Mouse (Mus musculus) ES-Bruce4 (cell line): ENCODE measurements at regions not wholly inside any gene's neighbourhood (a gene's known extent, or its start where the extent isn't known, plus 50 kb on each side); places are given as distances from the start of the nearest gene placed in this dataset.

Experiments
- H3K27ac ChIP-seq: 2 replicates; pipeline ENCODE4 v1.5.1; 2012; ENCODE audit warnings: low read length, inconsistent platforms; ENCODE audit not compliant: insufficient read depth
- H3K27me3 ChIP-seq: 2 replicates; pipeline ENCODE4 v1.6.1; 2012; ENCODE audit warnings: mild to moderate bottlenecking, low read length, inconsistent platforms; ENCODE audit not compliant: control insufficient read depth, poor library complexity, insufficient read depth, severe bottlenecking
- H3K36me3 ChIP-seq: 2 replicates; pipeline ENCODE4 v1.6.1; 2012; ENCODE audit warnings: inconsistent platforms, mild to moderate bottlenecking, low read length, moderate library complexity; ENCODE audit not compliant: control insufficient read depth, poor library complexity, insufficient read depth, severe bottlenecking
- H3K4me1 ChIP-seq: one replicate; pipeline ENCODE4 v1.8.1; 2011; ENCODE audit warnings: low read length; ENCODE audit not compliant: control insufficient read depth, insufficient read depth
- H3K4me3 ChIP-seq: 2 replicates; pipeline ENCODE4 v1.5.1; 2011; ENCODE audit warnings: low read depth, mild to moderate bottlenecking, low read length
- H3K9ac ChIP-seq: 2 replicates; pipeline ENCODE4 v1.6.1; 2012; ENCODE audit warnings: low read depth, mild to moderate bottlenecking, inconsistent platforms; ENCODE audit not compliant: poor library complexity, severe bottlenecking
- H3K9me3 ChIP-seq: replicated peaks from 2 replicates; pipeline ENCODE4 v1.6.1; 2012; ENCODE audit warnings: mild to moderate bottlenecking, low read length, inconsistent platforms; ENCODE audit not compliant: control insufficient read depth, poor library complexity, insufficient read depth, severe bottlenecking
- CTCF ChIP-seq: IDR thresholded peaks from one replicate; pipeline ENCODE4 v1.8.1; 2011; ENCODE audit warnings: low read depth, low read length
- EP300 ChIP-seq: IDR thresholded peaks from 2 replicates; pipeline ENCODE4 v1.6.1; 2011; ENCODE audit warnings: low read depth, low read length; ENCODE audit not compliant: insufficient read depth
- POLR2A ChIP-seq: IDR thresholded peaks from one replicate; pipeline ENCODE4 v1.8.1; 2011; ENCODE audit warnings: low read length; ENCODE audit not compliant: insufficient read depth

DNA sequence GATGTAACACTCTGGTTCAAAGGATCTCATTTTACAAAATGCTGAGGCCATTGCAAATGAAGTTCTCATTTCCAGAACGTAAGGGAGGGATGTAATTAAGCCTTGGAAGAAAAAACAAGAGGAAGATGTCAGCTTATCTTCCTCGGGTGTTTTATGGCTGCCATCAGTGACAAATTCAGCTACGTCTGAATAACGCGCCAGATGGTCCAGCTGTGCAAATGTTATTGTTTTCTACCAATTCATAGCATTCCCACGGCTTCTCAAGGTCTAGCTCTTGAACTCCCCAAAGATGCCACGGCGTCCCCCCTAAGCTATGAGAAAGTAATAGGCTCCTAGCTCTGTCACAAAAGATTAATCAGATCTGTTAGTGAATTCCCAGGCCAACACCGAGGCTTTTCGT is 232.0 kb upstream of the Arid2 start:
- Histone ChIP-seq H3K4me1 (no peaks in the 10 kb centered on the region), H3K9ac (no peak overlapping the region), H3K4me3 (no peak overlapping the region), H3K9me3 (peaks cover 6% of the 10 kb centered on the region; the same call in 1 of the 2 replicates), H3K27ac (no peak overlapping the region), H3K27me3 (no peaks in the 10 kb centered on the region), H3K36me3 (no peaks in the 10 kb centered on the region)
- TF ChIP-seq CTCF (no peak), EP300 (no peak), POLR2A (no peak)

DNA sequence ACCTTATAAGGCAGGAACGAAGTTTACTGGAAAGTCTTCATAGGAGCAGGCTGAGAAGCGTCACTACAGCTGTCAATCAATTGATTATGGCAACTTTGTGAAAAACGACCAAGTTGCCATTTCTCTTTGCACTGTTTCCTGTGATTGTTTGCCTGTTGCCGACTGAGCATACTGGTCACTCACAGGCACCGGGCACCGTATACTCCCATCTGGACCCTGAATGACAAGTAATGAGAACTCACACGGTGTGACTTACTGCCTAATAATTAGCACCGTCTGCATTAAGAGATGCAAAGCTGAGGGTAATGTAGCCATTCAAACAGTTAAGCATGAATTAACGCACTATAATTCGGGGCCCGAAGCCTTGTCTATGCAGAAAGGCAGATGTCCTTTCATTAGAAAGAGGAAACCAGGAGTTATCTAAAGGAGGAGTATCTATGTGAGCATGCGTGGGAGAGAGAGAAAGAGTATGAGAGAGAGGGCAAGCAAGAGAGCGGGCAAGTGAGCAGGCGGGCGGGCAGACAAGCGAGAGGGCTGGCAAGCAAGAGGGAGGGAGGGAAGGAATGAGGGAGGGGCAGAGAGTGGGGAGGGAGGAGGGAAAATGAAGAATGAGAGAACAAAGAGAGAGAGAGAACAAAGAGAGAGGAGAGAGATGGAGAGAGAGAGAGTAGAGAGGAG is 231.4 kb upstream of the Arid2 start:
- no peaks in the 10 kb centered on the region for H3K4me1 ChIP-seq
- no peak for TF ChIP-seq CTCF
- no peak for TF ChIP-seq POLR2A
- no peak overlapping the region for H3K27ac ChIP-seq
- H3K27me3 ChIP-seq = no peaks in the 10 kb centered on the region
- peaks cover 6% of the 10 kb centered on the region; the same call in 1 of the 2 replicates for H3K9me3 ChIP-seq
- no peak overlapping the region for H3K9ac ChIP-seq
- no peak overlapping the region for H3K4me3 ChIP-seq
- H3K36me3 ChIP-seq = no peaks in the 10 kb centered on the region

DNA sequence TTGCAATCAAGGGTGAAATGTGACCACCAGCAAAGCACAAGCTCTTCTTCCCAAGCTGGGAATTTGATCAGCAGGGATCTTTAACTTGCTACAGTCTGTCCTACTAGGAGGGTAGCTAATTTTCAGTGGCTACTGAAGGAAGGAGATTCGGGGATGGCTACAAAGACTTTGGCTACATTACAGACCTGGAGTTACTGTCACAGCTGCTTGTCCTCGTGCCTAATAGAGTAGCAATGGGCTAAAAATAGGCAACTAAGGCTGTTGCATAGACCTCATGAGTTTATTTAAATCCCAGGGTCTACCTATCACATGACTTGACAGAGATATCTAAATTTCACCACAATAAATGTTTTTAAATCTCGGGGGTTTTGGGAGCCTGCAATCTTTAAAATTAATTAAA is 227.7 kb upstream of the Arid2 start:
- Histone ChIP-seq H3K4me1 (no peaks in the 10 kb centered on the region), H3K4me3 (no peak overlapping the region), H3K36me3 (no peaks in the 10 kb centered on the region), H3K27ac (no peak overlapping the region), H3K27me3 (no peaks in the 10 kb centered on the region), H3K9me3 (peaks cover 6% of the 10 kb centered on the region; the same call in 1 of the 2 replicates), H3K9ac (no peak overlapping the region)
- TF ChIP-seq EP300 (no peak), CTCF (no peak), POLR2A (no peak)

DNA sequence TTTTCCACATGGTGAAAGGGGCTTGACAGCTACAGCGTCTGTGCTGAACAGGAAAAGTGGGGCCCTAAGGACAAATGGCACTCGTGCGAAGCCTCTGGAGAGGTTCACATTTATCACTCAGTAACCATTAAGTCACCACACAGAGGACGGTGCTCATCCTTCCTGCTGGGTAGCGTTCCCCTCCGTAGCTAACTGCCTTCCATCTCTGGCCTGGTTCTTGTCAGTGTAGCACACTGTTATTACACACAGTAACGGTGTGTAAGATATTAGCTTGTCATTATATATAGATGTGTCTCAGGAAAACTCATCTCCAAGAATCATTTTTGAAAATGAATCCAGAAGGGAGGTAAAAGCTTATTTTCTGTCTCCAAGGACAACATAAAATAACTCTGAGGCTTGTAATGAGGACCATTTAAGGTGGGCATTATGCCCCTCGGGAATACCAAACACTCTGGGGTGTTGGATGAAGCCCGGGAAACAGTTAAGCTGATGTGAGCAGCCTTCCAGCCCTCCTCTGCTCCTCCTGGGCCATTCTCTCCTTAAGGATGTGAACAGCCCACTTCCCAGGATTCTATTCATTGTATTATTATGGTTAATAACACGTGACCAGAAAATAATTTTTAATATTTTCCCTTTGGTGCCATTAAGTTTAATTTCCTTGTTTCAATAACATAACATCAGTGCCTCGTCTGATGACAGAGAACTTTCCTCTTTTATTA is 222.7 kb upstream of the Arid2 start:
- Histone ChIP-seq H3K4me1 (no peaks in the 10 kb centered on the region), H3K4me3 (no peak overlapping the region), H3K9ac (no peak overlapping the region), H3K9me3 (no peaks in the 10 kb centered on the region), H3K36me3 (no peaks in the 10 kb centered on the region), H3K27ac (no peak overlapping the region), H3K27me3 (no peaks in the 10 kb centered on the region)
- TF ChIP-seq CTCF = no peak
- TF ChIP-seq EP300 = no peak
- no peak for TF ChIP-seq POLR2A

DNA sequence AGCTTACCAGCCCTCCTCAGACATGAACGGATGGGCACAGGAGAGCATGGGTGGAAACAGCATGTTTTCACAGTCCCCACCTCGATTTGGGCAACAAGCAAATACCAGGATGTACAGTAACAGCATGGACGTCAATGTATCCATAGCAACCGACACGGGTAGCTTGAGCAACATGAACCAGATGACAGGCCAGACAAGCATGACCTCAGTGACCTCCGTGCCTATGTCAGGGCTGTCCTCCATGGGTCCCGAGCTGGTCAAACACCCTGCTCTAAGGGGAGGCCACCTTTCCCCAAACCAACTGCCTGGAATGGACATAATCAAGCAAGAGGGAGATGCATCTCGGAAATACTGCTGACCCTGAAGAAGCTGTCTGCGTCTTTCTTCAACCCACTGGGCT is 211.7 kb upstream of the Arid2 start:
- Histone ChIP-seq H3K36me3 (no peaks in the 10 kb centered on the region), H3K4me3 (no peak overlapping the region), H3K9me3 (no peaks in the 10 kb centered on the region), H3K27me3 (no peaks in the 10 kb centered on the region), H3K27ac (no peak overlapping the region), H3K4me1 (no peaks in the 10 kb centered on the region), H3K9ac (no peak overlapping the region)
- TF ChIP-seq POLR2A (no peak), EP300 (no peak), CTCF (no peak)

DNA sequence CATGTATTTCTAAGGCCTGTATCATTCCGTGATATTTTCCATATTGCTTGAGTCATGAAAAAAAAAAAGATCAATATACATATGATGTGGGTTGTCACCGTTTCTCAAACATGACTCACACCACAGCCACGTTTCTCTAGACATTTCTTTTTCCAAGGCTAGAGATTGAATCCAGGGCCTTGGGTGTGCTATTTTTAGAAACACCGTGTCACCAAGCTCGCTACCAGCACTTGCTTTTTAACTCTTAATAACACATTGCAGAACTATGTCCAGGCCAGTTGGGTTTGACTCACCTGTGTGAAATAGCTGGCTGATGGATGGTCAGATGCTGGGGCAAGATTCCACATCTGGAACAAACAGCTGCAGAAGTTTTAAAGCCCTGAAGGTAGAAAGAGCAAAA is 209.6 kb upstream of the Arid2 start:
- TF ChIP-seq POLR2A (no peak), CTCF (no peak), EP300 (no peak)

More for the DNA sequence above, 209.6 kb upstream of the Arid2 start:
- H3K4me3 ChIP-seq = no peak overlapping the region
- H3K27ac ChIP-seq = no peak overlapping the region
- H3K27me3 ChIP-seq = no peaks in the 10 kb centered on the region
- no peaks in the 10 kb centered on the region for H3K4me1 ChIP-seq
- no peak overlapping the region for H3K9ac ChIP-seq
- no peaks in the 10 kb centered on the region for H3K36me3 ChIP-seq
- no peaks in the 10 kb centered on the region for H3K9me3 ChIP-seq
